Mouse (Mus musculus) limb, embryonic 14.5 days (tissue): ENCODE results near the gene Crybg3. TPM values are rescaled to one million over a fixed set of nuclear protein-coding genes. Genes with fewer than 3 reads are reported as not detected.

Experiments used
- ATAC-seq: fragments of 200-750 bp; cut with Nextera tagmentation; 2 replicates; pipeline ENCODE4 v1.8.0; 2017; ENCODE audit warnings: low read depth, moderate number of reproducible peaks, moderate TSS enrichment; ENCODE audit not compliant: low FRiP score
- DNase-seq: peaks from one replicate; pipeline ENCODE4 v3.0.0-alpha.2; 2015; ENCODE audit warnings: low spot score
- H3K27ac ChIP-seq: fragments of 300-500 bp; sonication (generic); replicated peaks from 2 replicates; pipeline ENCODE4 v1.5.1; 2014; ENCODE audit warnings: low read depth, mild to moderate bottlenecking, low read length, moderate library complexity, mixed read lengths
- H3K27me3 ChIP-seq: fragments of 300-500 bp; sonication (generic); 2 replicates; pipeline ENCODE4 v1.6.1; 2014; ENCODE audit warnings: low read length, mixed read lengths; ENCODE audit not compliant: control insufficient read depth, insufficient read depth
- H3K36me3 ChIP-seq: fragments of 300-500 bp; sonication (generic); 2 replicates; pipeline ENCODE4 v1.6.1; 2014; ENCODE audit warnings: mild to moderate bottlenecking, low read length, moderate library complexity, mixed read lengths; ENCODE audit not compliant: control insufficient read depth, insufficient read depth
- H3K4me1 ChIP-seq: fragments of 300-500 bp; sonication (generic); 2 replicates; pipeline ENCODE4 v1.6.1; 2014; ENCODE audit warnings: antibody characterized with exemption, low read length, mixed read lengths; ENCODE audit not compliant: control insufficient read depth, insufficient read depth
- H3K4me2 ChIP-seq: fragments of 300-500 bp; sonication (generic); replicated peaks from 2 replicates; pipeline ENCODE4 v1.6.1; 2014; ENCODE audit warnings: low read depth, mild to moderate bottlenecking, low read length, moderate library complexity; ENCODE audit not compliant: severe bottlenecking
- H3K4me3 ChIP-seq: fragments of 300-500 bp; sonication (generic); replicated peaks from 2 replicates; pipeline ENCODE4 v1.5.1; 2014; ENCODE audit warnings: low read length
- H3K9ac ChIP-seq: fragments of 300-500 bp; sonication (generic); 2 replicates; pipeline ENCODE4 v1.6.1; 2014; ENCODE audit warnings: mild to moderate bottlenecking, low read depth, low read length, moderate library complexity; ENCODE audit not compliant: severe bottlenecking
- H3K9me3 ChIP-seq: fragments of 300-500 bp; sonication (generic); 2 replicates; pipeline ENCODE4 v1.6.1; 2016; ENCODE audit warnings: low read length; ENCODE audit not compliant: control insufficient read depth
- POLR2A ChIP-seq: fragments of 200-500 bp; IDR thresholded peaks from 2 replicates; pipeline ENCODE4 v1.8.0; 2012; ENCODE audit warnings: inconsistent platforms, mild to moderate bottlenecking, moderate library complexity, borderline replicate concordance; ENCODE audit not compliant: insufficient read depth, insufficient read length; ENCODE audit errors: extremely low read depth
- WGBS: fragments of 180-500 bp; shearing (Covaris S2); extraction: QIAGEN DNeasy Blood & Tissue Kit; methylation state at CpG from one replicate; pipeline ENCODE4 v1.1.7; 2014; 5-methylcytosine and 5-hydroxymethylcytosine counted together
- polyA plus RNA-seq, 2 experiments: library from polyadenylated mRNA; depleted of rRNA in 1 of 2; stranded (reverse) in 1 of 2; unstranded in 1 of 2; fragments of >200 nt; fragmentation: Nextera tagmentation in 1 of 2; extraction: Ambion mirVana in 1 of 2; gene quantifications; 2 replicates each; pipeline versions ENCODE4 v1.2.1 to v1.2.3; 2012 to 2014

Gene Crybg3
- polyA plus RNA-seq, 2 experiments, result 16.6 to 19.3 TPM

DNA sequence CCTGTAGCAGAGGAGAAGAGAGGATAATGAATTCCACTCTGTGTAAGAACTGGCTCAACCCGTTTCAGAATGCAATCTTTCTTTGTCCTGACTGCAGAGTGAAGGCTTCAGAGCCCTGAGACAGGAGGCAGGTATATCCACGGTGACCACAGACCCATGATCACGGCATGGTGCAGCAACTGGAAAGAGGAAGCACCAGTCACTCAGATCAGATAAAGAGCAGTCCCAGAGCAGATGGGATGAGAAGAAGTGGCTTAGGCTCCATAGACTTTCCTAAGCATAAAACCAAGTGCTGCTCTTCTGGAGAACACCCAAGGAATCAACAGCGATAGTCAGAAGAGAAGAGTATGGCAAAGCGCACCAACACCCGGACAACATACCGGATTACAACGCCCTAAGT lies 21.5 kb downstream of the Crybg3 start:
- H3K9me3 ChIP-seq, result no peaks in the 10 kb centered on the region
- no peak overlapping the region for H3K4me2 ChIP-seq
- H3K27me3 ChIP-seq, result no peaks in the 10 kb centered on the region
- 86% methylated on average over 8 of the region's 8 CpGs for WGBS
- no peak overlapping the region for H3K9ac ChIP-seq
- H3K27ac ChIP-seq, result no peak overlapping the region
- ATAC-seq (no peak), DNase-seq (no peak)
- 0 out of 2 replicates have a peak, but pooled peaks cover 2% of the 10 kb centered on the region for H3K36me3 ChIP-seq
- no peaks in the 10 kb centered on the region for H3K4me1 ChIP-seq
- H3K4me3 ChIP-seq, result no peak overlapping the region
- TF ChIP-seq POLR2A, result no peak

DNA sequence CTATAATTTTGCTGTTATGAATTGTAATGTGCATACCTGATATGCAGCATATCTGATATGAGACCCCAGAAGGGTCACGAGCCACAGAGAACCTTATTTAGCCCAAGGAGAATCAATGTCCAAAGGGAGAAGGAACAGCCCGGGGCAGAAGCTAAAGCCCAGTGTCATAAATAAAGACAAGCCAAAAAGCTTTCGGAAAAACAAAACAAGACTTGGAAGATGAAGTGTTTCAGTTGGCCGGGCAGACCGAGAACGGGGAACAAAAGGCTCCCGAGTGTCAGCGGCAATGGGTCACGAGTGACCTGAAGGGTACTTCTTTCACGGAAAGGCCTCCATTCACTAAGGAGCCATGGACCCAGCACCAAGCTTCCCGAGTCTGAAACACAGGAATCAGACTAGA lies 26.8 kb downstream of the Crybg3 start:
- 0 out of 2 replicates have a peak, but pooled peaks cover 2% of the 10 kb centered on the region for H3K36me3 ChIP-seq
- ATAC-seq, result no peak
- H3K4me2 ChIP-seq, result no peak overlapping the region
- no peak for DNase-seq
- WGBS, result 91% methylated on average over 11 of the region's 11 CpGs
- H3K27ac ChIP-seq, result no peak overlapping the region
- no peaks in the 10 kb centered on the region for H3K9me3 ChIP-seq
- no peak overlapping the region for H3K4me3 ChIP-seq
- no peak for TF ChIP-seq POLR2A
- peaks cover 11% of the 10 kb centered on the region; the same call in 1 of the 2 replicates for H3K4me1 ChIP-seq
- H3K27me3 ChIP-seq, result no peaks in the 10 kb centered on the region
- no peak overlapping the region for H3K9ac ChIP-seq

DNA sequence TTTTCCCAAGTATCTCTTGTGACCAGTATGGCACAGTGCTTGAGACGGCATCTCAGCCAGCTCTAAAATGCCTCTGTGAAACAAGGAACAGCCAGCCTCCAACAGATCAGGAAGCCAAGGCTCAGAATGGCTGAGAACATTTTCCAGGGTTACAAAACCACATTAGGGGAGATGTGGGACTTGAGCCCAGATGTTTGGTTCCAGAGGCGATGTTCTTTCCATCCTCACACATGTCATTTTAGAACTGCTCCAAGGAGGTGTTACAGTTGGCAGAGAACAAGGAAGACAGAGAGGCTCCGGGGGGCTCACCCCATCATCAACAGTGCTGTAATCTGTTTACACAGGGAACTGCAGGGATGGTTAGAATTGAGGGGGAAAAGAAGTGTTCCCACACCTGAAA lies 28.1 kb downstream of the Crybg3 start:
- Histone ChIP-seq H3K36me3 (0 out of 2 replicates have a peak, but pooled peaks cover 2% of the 10 kb centered on the region), H3K4me3 (no peak overlapping the region), H3K27ac (0 out of 2 replicates have a peak overlapping the region, but pooled peaks have one; percentile 6), H3K4me2 (no peak overlapping the region), H3K9me3 (no peaks in the 10 kb centered on the region), H3K9ac (no peak overlapping the region), H3K27me3 (no peaks in the 10 kb centered on the region), H3K4me1 (peaks cover 18% of the 10 kb centered on the region)
- peak; percentile 58 for DNase-seq
- ATAC-seq, result peak; percentile 60
- WGBS, result 50% methylated on average over 3 of the region's 3 CpGs
- TF ChIP-seq POLR2A, result no peak

DNA sequence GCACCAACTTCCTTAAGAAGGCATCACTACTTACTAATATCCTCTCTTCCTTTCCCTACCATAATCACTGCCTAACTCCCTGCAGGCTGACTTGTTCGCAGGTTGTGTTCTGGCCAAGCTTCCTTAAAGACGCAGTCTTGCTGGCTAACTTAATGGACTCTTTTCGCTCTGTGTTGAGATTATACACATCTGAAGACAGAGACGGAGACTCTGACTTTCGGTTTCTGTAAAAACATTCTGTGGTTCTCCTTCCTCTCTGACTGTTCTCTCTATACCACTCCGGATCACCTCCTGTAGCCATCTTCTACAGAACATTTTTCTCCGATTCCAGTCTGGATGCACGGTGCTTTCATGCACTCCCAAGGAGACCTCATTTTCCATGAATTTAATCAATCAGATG lies 30.0 kb downstream of the Crybg3 start:
- TF ChIP-seq POLR2A, result no peak
- H3K27me3 ChIP-seq, result no peaks in the 10 kb centered on the region
- H3K9me3 ChIP-seq, result no peaks in the 10 kb centered on the region
- no peak for DNase-seq
- no peak overlapping the region for H3K4me3 ChIP-seq
- no peak overlapping the region for H3K27ac ChIP-seq
- 0 out of 2 replicates have a peak, but pooled peaks cover 2% of the 10 kb centered on the region for H3K36me3 ChIP-seq
- H3K4me1 ChIP-seq, result peaks cover 26% of the 10 kb centered on the region
- no peak for ATAC-seq
- no peak overlapping the region for H3K9ac ChIP-seq
- no peak overlapping the region for H3K4me2 ChIP-seq
- 93% methylated on average over 8 of the region's 8 CpGs for WGBS

DNA sequence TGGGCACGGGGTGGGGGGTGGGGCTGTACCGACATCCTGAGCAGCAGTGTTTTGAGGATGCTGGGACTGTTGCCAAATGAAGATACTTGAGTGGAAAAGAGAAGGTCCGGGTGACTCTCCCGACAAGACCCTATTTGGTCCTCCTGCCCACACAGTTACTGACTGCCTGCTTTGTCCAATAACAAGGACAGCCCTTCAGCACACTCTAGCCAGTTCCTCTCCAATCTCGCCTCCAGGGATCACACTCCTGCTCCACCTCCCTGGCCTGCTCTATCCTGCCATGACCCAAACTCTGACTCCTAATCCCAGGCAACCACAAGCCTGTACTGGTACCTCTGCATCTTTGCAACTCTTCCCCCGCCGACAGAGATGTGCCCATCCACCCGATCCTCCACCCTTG lies 30.9 kb downstream of the Crybg3 start:
- WGBS, result 70% methylated on average over 8 of the region's 8 CpGs
- H3K27me3 ChIP-seq, result no peaks in the 10 kb centered on the region
- no peak overlapping the region for H3K27ac ChIP-seq

More for the DNA sequence above, 30.9 kb downstream of the Crybg3 start:
- no peaks in the 10 kb centered on the region for H3K36me3 ChIP-seq
- H3K9ac ChIP-seq, result no peak overlapping the region
- no peak for ATAC-seq
- no peak overlapping the region for H3K4me3 ChIP-seq
- no peak for DNase-seq
- H3K9me3 ChIP-seq, result no peaks in the 10 kb centered on the region
- peaks cover 30% of the 10 kb centered on the region for H3K4me1 ChIP-seq
- TF ChIP-seq POLR2A, result no peak
- no peak overlapping the region for H3K4me2 ChIP-seq
